Mouse (Mus musculus) cerebellum, adult 11 months (tissue): Measurements from ENCODE around the gene Stx19.

Experiments
- DNase-seq: peaks from one replicate; pipeline ENCODE4 v3.0.0; 2022

Gene Stx19

GRCm38 (mm10) chr16:62852464-62853252 is 38.2 kb downstream of the Stx19 start:
- no peak for DNase-seq

GRCm38 (mm10) chr16:62853611-62854126 is 39.2 kb downstream of the Stx19 start:
- no peak for DNase-seq

DNA sequence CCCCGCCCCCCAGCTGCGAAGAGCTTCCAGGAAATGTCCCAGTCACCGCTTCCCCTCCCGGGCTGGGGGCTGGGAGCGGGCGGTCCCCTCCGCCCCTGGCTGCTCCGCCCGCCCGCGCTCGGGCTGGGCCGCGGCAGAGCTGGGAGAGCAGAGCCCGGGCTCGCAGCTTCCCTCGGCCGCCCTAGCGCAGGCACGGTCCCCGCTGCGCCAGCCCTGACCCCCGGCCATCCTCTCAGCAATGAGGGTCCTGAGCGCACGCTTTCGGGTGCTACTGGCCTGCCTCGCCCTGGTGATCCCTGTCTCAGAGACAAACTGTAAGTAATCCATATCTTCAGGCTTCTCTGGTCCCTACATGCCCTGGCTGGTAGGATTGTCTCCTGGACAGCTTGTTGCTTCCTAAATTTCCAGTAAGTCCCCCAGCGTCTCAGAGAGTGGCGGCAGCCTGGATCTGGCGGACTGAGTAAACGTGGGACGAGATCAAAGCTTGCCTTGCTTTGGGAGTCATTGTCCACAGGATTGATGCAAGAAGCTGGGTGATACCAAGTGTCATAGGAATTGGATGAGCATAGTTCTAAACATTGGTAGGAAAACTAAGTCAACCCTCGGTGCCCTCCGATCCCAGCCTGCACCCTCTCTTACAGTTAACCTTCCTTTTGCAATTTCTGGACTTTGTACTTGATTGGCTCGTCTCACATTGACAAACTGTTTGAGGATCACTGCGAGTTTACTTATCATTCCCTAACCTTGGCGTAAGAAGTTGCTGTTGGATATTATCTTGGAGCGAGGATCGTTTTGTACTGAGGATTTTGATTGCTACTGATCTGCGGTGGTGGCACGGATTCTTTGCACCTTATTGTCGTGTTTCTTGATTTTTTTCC is 40.0 kb downstream of the Stx19 start, which contains the start of gene Pros1:
Pros1 (plus strand) TSS at position 117 of the 878 bp plus-strand sequence.
- DNase-seq: no peak

DNA sequence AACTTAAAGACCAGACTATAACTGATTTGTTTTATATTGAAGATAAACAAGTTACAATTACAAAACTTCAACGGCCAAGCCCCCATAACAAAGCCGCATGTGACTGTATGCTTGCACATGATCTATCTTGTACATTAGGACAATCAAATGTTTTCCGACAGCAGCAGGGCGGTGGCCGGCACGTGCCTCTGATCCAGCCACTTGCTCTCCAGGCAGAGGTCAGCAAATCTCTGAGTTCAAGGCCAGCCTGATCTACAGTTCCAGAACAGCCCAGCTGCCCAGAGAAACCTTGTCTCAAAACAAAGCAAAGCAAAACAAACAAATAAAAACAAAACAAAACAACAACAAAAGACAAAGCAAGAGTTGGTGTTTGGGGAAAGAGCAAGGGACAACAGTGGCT is 40.9 kb downstream of the Stx19 start:
- no peak for DNase-seq

DNA sequence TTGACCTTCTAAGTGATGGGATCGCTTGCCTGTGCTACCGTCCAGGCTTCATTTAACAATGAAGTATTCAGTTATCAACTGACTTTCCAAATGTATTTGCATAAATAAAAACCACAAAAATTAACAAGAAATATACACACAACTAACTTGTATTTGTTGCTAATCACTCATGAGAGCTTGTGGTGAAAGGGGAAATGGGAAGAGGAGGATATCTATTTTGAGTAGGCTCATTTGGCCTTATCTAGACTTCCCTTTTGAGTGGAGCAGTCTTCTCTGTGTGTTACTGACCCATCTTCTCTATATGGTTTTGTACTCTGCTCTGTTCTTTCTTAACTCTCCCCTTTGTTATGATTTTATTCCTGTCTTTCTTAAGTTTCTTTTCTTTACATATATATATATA is 41.8 kb downstream of the Stx19 start:
- DNase-seq: no peak

DNA sequence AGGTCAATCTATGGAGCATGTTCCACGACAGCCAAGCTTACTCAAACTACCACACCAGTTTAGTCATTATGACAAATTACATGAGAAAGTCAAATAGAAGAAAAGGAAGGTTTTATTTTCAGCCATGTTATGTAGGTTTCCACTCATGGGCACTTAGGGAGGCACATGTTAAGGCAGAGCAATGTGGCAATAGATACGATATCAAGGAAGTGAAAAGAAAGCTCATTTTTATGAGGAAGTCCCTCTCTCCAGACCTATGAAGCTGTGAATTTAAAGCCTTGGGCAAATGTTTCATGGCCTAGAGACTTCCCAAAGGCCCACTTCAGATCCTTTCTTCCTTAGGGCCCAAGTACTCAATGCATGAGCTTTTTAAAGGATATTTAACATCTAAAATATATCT is 43.0 kb downstream of the Stx19 start:
- DNase-seq: no peak

DNA sequence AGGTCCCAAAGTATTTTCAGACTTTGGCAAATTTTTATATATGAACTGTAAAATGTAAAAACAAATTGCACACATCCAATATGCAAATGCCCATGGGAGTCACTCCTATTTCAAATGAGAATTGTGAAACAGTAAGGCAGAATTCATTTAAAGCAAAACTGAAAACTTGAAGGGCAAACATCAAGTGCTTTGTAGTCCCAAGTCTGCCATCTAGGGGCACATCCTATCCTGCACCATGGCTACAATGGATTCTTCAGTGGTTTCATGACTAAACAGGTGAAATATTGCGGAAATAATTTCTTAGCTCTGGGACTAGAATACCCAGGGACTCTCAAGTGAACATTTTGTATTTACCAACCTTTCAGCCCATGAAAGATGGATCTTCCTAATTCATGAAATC is 43.5 kb downstream of the Stx19 start:
- DNase-seq: no peak

DNA sequence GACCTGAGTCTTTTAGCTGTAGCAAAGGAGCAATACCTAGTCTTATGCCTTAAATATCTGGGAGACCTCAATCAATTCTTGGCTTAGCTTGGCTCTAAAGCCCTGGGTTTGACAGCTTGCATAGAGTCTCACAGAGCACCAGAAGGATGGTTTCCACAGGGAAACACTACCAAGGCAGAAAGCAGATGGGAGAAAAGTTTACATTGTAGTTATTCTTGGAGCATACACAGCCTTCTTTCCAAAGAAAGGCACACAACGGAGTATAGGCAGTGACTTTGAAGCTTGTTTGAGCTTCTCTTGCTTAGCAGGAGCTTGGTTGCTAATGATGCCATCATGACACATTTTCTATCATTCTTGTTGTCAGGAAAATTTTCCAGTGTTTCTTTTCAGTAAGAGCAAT is 45.7 kb downstream of the Stx19 start:
- no peak for DNase-seq

GRCm38 (mm10) chr16:62861455-62861854 is 47.0 kb downstream of the Stx19 start:
- no peak for DNase-seq

DNA sequence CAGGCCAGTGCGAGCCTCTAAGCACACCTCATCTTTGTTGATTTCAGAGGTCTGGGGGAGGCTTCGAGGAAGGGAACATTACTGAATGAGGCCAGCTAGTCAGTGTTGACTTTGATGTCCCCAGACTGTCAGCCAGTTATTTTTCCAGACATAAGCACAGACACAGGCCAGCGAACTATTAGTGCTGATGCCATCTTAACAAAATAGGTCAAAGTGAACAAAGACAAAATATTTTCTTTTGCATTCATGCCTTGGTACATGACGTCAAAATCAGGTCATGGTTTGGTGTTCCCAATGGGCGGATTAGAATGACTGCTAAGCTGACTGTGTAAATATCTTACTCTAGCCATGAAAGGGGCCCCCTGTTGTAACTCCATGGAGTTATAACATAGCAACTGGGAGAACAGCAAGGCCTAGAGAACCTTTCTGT is 58.2 kb downstream of the Stx19 start:
- no peak for DNase-seq

DNA sequence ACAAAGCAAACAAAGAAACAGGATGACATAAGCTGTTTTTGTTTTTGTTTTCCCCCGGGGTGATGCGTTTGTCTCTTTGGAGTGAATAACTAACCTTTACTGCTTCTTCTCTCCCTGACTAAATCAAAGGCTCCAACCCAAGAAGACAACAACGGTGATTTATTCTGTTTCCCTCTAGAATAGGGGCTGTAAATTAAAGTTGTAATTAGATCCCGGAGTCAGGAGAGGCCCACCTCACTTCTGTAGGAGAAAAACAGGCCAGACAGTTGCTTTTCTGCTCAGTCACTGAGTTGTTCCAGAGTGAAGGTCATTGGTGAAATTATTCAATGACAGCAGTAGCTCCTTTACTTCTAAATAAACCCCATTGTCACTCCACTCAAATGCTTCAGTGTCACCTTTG is 58.7 kb downstream of the Stx19 start:
- DNase-seq: no peak
